Mouse (Mus musculus) layer of hippocampus, postnatal 36 days (tissue): ENCODE measurements around the gene Poldip2. TPM values are rescaled to one million over a fixed set of nuclear protein-coding genes. Genes with fewer than 3 reads are reported as not detected.
"Not testable (repeated sequence)": the region's sequence is repeated elsewhere in the genome, so short reads cannot be mapped to it uniquely, and the experiment has no call there.

Source experiments
- DNase-seq, 2 experiments: peaks; one replicate each; pipeline ENCODE4 v3.0.0; 2022
- total RNA-seq, 2 experiments: library from RNA; stranded (reverse); gene quantifications; 2 replicates each; pipeline ENCODE4 v1.2.3; 2021

The Poldip2 gene
- total RNA-seq, 2 experiments from 2014 or later = 116 to 121 TPM

DNA sequence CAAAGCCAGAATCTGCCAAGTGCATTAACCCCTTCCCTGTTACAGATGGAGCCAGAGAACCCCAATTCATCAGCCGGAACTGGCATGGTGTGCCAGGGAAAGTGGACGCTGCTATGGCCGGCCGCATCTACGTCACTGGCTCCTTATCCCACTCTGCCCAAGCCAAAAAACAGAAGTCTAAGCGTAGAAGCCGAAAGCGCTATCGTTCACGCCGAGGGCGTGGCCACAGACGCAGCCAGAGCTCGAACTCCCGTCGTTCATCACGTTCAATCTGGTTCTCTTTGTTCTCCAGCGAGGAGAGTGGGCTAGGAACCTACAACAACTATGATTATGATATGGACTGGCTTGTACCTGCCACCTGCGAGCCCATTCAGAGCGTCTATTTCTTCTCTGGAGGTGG, 10.5 kb upstream of the Poldip2 start:
- no peak for DNase-seq

DNA sequence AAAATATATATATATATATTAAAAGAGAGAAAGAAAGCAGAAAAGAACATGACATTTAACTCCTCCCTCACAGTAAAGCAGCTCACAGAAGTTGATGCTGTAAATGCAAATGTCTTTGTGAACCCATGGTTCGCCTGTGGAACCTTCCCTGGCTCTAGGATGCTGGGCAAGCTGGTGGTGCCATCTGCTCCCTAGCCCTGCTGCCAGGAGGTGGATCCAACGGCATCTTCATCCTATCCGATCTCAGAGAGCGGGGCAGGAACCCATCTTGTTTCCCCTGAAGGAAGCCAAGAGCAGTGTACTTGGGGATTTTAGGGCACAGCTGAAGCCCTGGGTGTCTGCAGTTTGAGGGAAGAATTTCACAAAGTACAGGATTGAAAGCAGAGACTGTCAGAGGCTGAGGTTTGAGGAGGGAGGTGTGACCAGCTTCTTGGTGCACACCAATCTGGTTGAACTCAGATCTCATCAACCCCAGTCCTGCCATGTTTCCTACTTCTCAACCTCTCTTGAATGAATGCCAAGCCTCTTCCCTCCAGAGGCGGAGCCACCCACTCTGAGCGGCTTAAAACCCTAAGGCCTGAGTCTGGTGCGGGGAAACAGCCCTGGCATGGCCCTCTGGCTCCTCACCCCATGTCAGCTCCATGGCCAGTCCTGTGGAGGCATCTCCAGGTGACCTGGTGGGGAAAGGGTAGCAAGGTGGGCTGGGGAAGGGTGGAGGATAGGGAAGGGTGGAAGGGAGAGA, 8.9 kb upstream of the Poldip2 start, which contains the start of gene Sebox:
Gene Sebox, plus strand, starts transcription at position 539 of the 742 bp plus-strand sequence.
- DNase-seq = peak; percentile 47 to 69

DNA sequence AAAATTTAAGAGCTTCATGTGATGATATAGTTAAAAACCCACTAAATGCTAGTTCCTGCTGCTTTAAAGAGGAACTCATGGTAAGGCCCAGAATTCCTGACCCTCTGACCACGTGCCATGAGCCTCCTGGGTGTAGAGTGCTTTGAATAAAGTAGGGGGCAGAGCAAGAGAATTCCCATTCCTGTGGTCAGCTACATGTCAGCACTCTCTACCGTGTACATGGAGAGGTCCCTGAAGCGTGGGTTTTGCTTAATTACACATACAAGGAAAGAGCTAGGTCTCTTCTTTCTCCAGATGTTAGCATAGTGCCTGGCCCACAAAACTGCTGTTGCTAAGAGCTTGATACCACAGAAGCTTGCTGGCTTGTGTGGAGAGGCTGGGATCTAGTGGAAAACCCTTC, 6.6 kb upstream of the Poldip2 start:
- DNase-seq = no peak

DNA sequence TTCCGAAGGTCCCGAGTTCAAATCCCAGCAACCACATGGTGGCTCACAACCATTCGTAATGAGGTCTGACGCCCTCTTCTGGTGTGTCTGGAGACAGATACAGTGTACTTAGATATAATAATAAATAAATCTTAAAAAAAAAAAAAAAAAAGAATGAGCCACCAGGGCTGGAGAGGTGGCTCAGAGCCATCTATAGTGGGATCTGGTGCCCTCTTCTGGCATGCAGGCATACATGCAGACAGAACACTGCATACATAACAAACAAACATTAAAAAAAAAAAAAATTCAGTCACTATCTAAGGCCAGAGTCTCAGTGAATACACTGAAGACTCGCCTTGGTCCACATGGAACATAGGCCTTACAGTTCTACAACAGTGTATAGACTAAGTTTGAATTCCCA, 2.8 kb upstream of the Poldip2 start:
- no peak for DNase-seq

DNA sequence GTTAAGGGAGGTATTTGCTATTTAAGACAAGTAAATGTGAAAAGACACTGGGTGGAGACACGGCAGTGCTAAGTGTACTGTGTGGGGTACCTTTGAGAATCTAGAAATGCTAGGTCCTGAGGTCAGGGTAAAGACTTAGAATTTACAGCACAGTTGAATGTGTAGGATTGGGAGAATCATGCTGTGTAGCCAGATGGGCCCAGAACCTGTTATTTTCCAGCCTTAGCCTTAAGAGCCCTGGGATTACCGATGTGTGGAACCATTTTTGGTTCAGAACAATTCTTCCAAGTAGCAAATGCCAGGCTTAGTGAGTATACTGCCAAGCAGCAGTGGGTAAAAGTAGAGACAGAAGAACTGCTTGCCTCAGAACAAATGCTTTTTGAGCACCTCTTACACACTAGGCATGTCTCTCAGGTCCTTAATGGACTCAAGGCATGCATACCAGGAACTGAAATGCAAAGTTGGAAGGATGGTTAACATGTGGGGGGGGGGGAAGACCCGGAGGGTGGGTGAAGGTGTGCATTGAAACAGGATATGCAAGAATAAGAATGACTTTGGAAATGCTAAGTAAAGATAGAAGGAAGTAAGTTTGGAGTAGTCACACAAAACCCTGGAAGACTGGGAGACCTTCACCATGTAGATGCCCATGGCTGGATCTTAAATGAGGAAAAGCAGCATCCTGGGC, 1.3 kb downstream of the Poldip2 start:
- no peak for DNase-seq

DNA sequence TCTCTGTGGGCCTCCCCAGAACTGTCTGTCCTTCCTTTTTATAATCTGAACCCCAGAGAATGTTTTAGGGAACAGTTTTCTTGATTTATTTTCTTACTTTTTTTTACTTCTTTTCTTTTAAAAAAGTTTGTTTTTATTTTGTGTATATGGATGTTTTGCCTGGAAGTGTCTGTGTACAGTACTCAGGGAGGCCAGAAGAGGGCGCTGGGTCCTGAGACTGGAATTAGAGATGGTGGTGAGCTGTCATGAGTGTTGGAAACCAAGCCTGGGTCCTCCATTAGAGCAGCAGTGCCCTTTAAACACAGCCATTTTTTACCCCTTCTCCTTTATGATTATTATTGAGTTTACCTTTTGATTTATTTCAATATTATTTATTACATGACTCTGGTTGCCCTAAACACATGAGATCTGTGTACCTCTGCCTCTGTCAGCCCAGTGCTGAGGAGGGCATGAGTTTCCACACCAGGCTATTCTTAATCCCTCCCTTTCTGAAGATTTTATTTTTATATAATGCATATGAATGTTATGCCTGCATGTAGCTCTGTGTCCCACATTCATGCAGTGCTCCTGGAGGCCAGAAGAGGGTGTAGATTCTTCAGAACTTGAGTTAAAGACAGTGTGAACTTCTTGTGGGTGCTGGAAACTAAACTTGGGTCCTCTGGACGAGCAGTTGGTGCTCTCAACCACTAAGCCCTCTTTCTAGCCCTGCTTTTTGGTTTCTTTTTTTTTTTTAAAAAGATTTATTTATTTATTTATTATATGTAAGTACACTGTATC, 3.7 kb downstream of the Poldip2 start:
- no peak for DNase-seq

DNA sequence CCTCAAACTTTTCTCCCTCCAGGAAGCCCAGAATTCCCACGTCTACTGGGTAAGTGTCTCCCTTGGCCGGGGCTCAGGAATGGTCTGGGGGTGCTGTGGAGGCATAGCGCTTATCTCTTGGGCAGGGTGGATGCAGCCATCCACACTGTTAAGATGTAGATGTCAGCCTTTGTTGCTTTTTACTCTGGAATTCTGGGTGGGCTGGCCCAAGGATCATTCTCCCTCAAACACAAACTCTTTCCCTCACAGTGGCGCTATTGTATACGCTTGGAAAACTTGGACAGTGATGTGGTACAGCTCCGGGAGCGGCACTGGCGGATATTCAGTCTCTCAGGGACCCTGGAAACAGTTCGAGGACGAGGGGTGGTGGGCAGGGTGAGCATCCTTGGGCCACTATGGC, 6.9 kb downstream of the Poldip2 start:
- no peak for DNase-seq

DNA sequence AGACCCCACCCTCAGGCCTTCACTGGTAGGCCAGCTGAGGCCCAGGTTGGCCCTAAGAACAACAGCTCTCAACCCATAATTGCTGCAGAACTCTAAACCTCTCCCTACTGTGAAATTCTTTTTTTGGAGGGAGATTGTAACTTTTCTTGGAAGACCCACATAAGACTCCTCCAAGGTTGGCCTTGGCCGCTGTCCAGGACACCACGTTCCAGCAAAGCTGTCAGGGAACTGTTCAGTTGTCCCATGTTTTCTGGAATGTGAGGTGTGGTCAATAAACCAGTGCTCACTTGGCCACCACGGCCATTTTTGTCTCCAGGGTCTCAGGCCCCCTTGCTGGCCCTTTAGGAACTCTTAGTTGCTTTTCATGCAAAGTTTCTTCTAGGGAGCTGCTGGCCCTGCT, 9.9 kb downstream of the Poldip2 start:
- DNase-seq = no peak

DNA sequence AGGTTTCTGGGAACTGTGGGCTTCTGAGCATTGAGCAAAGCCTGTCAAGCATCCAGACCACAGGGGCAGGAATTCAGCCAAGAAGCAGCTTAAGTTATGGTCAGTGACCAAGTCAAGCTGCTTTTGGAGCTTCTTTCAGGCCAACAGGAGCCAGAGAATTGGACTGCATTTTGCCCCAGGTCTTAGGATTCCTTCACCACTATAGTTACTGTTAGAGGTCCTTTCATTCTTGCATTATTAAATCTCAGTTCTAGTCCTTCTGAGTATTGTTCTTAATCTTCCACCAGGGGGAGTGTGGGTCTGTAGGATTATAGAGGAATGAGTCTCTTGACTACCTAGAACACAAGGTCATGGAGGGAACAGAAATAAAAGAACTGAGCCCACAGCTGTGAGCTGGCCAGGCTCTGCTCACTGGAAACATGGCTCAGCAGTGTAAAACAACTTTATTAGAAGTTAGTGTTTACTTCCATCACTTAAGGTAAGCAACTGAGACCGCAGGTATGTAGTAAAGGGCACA, 10.5 kb downstream of the Poldip2 start:
- DNase-seq = no peak

DNA sequence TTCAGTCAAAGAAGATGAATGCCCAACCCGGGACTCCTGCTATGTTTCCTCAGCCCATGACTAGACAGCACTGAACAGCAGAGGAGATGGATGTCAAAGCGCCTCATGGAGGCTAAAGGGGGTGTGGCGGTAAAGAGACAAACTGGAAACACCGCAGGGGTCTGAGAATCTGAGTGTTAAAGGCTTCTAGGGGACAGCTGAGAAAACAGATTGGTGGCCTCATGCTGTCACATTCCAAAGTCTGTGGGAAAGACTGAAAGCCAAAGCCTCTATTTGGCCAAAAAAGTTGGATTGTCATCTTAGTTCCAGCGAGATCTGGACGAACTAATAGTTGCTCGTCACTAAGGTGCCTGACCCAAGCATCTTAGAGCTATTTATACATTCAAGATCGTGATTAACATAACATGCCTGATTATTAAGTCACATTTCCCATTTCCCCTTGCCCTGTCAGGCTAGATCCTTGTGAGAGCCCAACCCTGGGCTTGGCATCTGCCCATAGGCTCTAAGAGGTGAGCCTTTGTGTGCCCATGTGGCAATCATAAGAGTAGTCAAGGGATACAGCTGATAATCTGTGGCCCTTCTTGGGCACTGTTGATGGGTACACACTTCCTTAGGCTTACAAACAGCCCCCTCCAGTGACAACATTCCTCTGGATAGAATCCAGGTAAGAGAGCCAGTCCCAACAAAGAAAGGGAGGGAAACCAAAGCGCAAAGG, 11.4 kb downstream of the Poldip2 start:
- no peak for DNase-seq

DNA sequence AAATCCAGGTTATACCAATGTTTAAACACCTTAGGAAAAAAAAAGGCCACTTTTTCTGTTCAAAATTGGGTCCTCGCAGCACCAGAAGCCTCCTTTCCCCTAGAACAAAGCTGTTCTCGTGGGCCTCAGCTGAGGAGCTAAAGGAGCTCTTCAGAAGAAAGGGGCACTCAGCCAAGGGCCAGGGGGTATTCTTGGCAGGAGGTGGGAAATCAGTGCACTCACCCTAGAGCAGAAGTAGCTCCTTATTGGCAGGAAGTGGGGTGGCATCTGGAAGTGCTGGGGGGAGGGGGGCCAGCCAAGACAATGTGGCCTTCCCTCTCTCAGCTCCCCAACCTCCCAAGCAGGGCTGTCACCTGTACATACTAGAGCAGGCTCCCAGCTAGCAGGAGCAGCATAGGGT, 12.8 kb downstream of the Poldip2 start:
- DNase-seq = no peak

DNA sequence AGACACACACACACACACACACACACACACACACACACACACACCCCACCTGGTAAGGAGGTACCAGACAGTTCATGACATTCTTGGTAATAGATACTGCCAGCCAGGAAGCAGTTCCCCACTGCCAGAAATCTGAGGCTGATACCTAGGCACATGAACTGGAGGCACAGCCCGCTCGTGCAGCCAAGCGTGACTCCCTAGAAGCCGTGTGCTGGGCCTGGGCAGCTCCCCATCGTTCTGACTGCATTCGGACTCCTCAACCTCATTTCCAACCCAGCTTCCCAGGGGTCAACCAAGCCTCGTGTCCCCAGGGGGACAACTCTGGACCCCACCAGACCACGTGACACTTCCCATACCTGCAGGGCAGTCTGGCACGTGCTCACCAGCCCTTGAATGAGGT, 16.7 kb downstream of the Poldip2 start:
- DNase-seq = no peak

DNA sequence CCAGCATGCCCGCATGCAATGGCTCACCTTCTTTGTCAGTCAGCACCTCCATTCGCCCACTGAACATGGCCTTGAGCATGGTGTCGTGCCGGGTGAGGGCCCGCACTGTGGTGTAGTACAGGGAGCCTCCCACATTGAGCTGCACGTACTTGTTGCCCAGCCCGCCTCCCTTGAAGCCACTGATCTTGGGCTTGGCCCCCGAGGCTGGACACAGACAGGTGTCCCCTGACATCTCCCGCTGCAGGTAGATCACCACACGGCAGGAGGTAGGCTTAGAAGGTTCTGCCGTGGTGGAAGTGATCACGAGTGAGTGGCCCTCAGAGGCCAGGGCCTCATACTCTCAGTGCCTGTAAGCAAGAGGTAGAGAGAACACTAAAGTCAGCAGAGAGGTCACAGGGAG, 18.0 kb downstream of the Poldip2 start:
- DNase-seq = no peak

DNA sequence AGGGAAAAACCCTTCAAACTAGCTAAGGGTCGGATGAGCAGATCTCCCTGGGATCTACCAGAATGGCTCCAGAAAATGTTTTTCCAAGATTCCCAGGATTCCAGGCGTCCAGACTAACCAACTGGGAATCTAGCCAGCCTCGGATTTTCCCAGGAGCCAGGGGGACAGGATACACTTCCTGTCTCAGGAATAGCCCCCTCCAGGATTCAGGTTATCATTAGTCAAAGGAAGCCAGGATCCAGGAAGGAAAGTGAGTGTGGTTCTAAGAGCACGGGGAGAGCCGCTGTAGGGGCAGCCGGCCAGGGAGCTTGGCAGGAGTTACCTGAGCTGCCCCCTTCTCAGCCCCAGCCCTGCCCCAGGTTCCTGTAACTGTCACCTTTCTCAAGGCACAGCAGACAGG, 19.1 kb downstream of the Poldip2 start:
- no peak for DNase-seq

DNA sequence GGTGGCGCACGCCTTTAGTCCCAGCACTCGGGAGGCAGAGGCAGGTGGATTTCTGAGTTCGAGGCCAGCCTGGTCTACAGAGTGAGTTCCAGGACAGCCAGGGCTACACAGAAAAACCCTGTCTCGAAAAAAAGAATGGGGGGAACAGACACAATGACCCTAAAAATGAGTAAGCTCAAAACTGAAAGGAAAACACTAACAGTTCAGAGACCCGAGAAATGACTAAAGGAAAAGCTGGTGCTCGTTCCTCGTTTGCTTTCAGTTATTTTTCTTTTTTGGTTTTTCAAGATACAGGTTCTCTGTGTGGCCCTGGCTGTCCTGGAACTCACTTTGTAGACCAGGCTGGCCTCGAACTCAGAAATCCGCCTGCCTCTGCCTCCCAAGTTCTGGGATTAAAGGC, 19.5 kb downstream of the Poldip2 start:
- DNase-seq = not testable (repeated sequence)

DNA sequence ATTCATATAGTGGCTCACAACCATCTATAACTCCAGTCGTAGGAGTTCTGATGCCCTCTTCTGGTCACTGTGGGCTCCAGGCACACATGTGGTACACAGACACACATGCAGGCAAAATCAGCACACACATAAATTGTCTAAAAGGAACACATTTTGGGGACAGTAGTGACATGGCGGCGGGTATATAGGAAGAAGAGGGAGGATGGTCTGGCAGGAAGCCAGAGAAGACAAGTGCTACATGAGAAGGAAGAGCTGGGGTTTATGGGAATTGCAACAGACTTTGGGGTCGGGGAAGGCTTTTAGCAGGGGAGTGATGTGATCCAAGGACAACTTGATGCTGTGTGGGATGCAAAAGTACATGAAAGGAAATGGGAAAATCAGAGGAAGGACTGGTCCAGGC, 22.5 kb downstream of the Poldip2 start:
- DNase-seq = no peak

DNA sequence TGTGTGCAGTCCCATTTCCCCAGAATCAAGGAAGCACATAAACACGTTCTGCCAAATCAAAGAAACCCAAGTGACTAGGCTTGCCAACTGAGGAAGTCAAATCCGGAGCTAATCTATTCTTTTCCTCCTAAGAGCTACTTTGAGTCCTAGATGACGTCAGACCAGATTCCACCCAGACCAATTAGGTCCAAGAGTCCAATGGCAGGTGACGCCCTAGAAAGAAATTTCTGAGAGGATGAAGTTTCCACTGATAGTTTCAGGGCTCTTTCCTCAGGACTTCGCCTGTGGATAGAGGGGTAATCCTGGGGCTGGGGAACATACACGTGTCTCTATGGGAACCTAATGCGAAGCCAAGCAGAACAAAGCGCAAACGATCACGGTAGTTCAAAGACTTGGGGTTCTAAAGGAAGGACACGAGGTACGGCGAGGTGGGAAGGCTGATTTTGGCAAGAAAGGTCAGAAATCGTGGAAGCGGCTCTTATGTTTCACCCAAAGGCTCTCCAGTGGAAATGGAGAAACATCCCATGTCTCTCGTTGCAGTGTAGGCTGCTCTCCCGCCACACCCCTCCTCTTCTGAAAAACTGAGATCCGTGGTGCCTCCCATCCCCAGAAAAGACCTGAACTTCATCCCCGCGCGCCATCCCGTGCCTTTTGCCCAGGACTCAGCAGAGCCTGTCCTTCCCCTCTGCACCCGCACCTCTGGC, 23.5 kb downstream of the Poldip2 start:
- no peak for DNase-seq

DNA sequence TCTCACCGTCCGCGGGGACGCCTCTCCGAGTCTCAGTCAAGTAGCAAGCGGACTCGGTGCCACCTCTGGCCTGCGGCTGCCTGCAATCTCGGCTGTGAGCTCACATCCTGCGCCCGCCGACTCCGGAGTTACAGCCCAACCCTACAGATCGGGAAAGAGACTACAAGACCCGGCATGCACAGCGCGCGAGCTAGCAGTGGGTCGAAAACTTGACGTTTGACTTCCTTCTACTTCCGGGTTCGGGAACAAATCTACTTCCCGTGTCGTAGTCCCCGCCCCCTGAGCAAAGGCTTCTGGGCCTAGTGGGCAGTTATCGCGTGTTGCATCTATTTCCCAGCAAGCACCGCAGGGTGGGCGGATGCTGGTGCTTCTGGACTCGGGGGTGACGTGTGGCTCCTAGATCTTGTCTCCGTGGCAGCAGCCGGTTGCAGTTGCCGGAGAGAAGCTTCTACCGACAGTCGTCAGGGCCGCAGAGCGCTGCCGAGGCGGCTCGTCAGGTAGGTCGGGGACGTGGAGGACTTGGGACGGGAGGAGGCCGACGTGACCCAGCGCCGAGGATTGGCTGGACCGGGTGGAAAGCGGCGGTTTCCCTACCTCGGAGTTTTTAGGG, 24.2 kb downstream of the Poldip2 start, which contains the start of the genes Tnfaip1 and Ift20:
Gene Tnfaip1, minus strand, starts transcription at position 253 of the 610 bp plus-strand sequence.
Gene Ift20, plus strand, starts transcription at position 282 of the 610 bp plus-strand sequence.
- peak; percentile 97 to 98 for DNase-seq

DNA sequence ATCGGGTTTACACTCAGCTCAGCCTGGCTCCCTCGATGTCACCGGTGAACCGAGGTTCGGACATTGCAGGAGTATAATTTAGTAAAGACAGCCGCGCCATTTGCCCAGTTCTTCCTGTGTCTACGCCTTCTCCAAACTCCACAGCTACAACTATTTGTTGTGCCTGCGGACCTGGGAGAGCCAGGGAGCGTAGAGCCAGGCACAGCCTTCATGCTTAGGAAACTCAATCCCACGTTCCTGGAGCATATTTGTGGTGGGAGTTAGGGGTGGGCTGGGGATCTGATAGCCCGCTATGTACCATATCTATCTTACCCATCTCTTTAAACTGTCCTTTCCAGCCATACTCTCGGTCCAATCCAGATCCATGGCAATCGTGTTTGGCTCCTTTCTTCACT, 24.7 kb downstream of the Poldip2 start:
- DNase-seq = no peak

DNA sequence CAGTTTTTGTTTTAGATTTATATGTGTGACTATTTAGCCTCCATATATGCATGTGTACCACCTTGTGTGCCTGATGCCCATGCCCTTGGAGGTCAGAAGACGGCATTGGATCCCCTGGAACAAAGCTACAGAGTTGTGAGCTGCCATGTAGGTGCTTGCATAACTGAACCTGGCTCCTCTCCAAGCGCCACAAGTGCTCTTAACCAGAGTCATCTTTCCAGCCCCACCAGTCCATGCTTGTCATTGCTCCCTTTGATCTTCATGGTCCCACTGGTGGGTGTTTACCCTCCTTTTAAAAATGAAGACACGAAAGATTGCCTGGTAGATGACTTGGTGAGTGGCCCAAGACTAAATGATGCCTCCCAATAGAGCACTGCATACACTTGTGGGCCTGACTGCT, 28.4 kb downstream of the Poldip2 start:
- no peak for DNase-seq

DNA sequence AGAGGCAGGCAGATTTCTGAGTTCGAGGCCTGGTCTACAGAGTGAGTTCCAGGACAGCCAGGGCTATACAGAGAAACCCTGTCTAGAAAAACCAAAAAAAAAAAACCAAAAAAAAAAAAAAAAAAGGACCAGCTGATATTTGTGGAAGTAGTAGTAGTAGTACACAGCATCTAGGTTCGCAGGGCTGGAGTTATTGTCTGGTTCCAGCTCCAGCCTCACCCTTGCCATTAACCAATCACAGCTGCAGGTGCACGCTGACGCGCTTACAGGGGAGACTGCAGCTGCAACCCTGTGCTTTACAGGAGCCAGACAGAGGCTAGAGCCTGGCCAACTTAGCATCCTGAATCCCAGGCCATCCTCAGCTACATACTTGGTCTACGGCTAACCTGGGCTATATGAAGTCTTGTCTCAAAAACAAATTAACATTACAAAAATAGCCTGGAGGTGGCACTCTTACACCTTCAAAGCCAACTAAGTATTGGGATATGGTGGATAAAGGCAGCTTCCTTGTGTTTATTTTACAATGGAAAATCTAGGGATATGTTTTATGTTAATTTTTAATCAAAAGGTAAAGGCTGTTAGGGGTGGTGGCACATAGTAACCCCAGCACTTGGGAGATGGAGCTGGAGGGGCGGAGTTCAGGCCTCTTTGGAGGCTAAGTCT, 32.6 kb downstream of the Poldip2 start:
- DNase-seq = no peak
